Mouse (Mus musculus) lung, embryonic 14.5 days (tissue): Measurements from ENCODE around the gene Tsnax. TPM values are rescaled to one million over a fixed set of nuclear protein-coding genes. Genes with fewer than 3 reads are reported as not detected.

Source experiments
- ATAC-seq: fragments of 200-750 bp; cut with Nextera tagmentation; 2 replicates; pipeline ENCODE4 v1.8.0; 2017; ENCODE audit warnings: mild to moderate bottlenecking, moderate TSS enrichment, moderate library complexity; ENCODE audit not compliant: insufficient read depth
- DNase-seq: peaks from one replicate; pipeline ENCODE4 v3.0.0-alpha.2; 2015
- H3K27ac ChIP-seq: fragments of 300-500 bp; sonication (generic); 2 replicates; pipeline ENCODE4 v1.5.1; 2014; ENCODE audit warnings: low read depth, mild to moderate bottlenecking, moderate library complexity
- H3K27me3 ChIP-seq: fragments of 300-500 bp; sonication (generic); 2 replicates; pipeline ENCODE4 v1.6.1; 2014; ENCODE audit warnings: low read length, control low read depth; ENCODE audit not compliant: insufficient read depth
- H3K36me3 ChIP-seq: fragments of 300-500 bp; sonication (generic); 2 replicates; pipeline ENCODE4 v1.6.1; 2014; ENCODE audit warnings: control low read depth; ENCODE audit not compliant: insufficient read depth
- H3K4me1 ChIP-seq: fragments of 300-500 bp; sonication (generic); 2 replicates; pipeline ENCODE4 v1.6.1; 2014; ENCODE audit warnings: antibody characterized with exemption, control low read depth; ENCODE audit not compliant: insufficient read depth
- H3K4me2 ChIP-seq: fragments of 300-500 bp; sonication (generic); 2 replicates; pipeline ENCODE4 v1.6.1; 2014; ENCODE audit warnings: mild to moderate bottlenecking
- H3K4me3 ChIP-seq: fragments of 300-500 bp; sonication (generic); 2 replicates; pipeline ENCODE4 v1.5.1; 2014; ENCODE audit warnings: low read depth, low read length
- H3K9ac ChIP-seq: fragments of 300-500 bp; sonication (generic); 2 replicates; pipeline ENCODE4 v1.6.1; 2014
- H3K9me3 ChIP-seq: fragments of 300-500 bp; sonication (generic); 2 replicates; pipeline ENCODE4 v1.6.1; 2016; ENCODE audit warnings: low read depth, low read length, control low read depth
- CTCF ChIP-seq: IDR thresholded peaks from 2 replicates; pipeline ENCODE4 v1.5.1; 2016; ENCODE audit warnings: antibody characterized with exemption, low read depth
- WGBS: fragments of 180-500 bp; shearing (Covaris S2); extraction: QIAGEN DNeasy Blood & Tissue Kit; methylation state at CpG from one replicate; pipeline ENCODE4 v1.1.7; 2014; 5-methylcytosine and 5-hydroxymethylcytosine counted together
- polyA plus RNA-seq: library from polyadenylated mRNA; unstranded; fragments of >200 nt; fragmentation: Nextera tagmentation; extraction: Ambion mirVana; gene quantifications from 2 replicates; pipeline ENCODE4 v1.2.1, GENCODE M21; 2014

The Tsnax gene
- polyA plus RNA-seq, 1 experiment from 2014 or later = 131 TPM

GRCm38 (mm10) chr8:125028841-125029240 is 16.0 kb downstream of the Tsnax start:
- no peak for ATAC-seq
- Histone ChIP-seq H3K27ac (no peak overlapping the region), H3K36me3 (peaks cover 96% of the 10 kb centered on the region), H3K4me1 (no peaks in the 10 kb centered on the region), H3K27me3 (no peaks in the 10 kb centered on the region), H3K4me2 (no peak overlapping the region), H3K9me3 (no peaks in the 10 kb centered on the region), H3K9ac (no peak overlapping the region), H3K4me3 (no peak overlapping the region)
- TF ChIP-seq CTCF = no peak
- WGBS = 85% methylated on average over 5 of the region's 5 CpGs
- no peak for DNase-seq

DNA sequence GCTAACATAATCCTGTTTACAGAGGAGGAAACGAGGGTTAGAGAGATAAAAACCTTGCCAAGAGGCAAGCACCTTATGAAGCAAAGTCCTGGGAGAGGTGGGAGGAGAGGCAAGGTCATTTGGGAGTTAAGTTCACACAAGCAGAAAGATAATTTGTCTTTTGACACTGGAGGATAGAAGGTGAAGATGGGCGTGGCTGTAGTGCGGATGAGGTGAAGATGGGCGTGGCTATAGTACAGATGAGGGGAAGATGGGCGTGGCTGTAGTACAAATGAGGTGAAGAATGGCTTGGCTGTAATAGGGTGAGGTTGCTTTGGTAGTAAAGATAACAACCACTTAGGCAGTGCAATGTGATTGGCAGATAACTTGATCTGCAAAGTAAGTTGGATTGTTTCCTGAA is 18.5 kb downstream of the Tsnax start:
- ATAC-seq = no peak
- Histone ChIP-seq H3K4me2 (no peak overlapping the region), H3K27ac (no peak overlapping the region), H3K9me3 (no peaks in the 10 kb centered on the region), H3K4me3 (no peak overlapping the region), H3K9ac (no peak overlapping the region), H3K27me3 (no peaks in the 10 kb centered on the region), H3K36me3 (peaks cover 89% of the 10 kb centered on the region), H3K4me1 (no peaks in the 10 kb centered on the region)
- no peak for DNase-seq
- WGBS = 72% methylated on average over 5 of the region's 5 CpGs
- no peak for TF ChIP-seq CTCF

- peaks cover 76% of the 10 kb centered on the region for H3K36me3 ChIP-seq
- no peak overlapping the region for H3K27ac ChIP-seq
- WGBS = 40% methylated on average over 8 of the region's 8 CpGs
- H3K9me3 ChIP-seq = no peaks in the 10 kb centered on the region
- ATAC-seq = no peak
- H3K4me1 ChIP-seq = no peaks in the 10 kb centered on the region
- peak; percentile 87 for TF ChIP-seq CTCF
- no peak overlapping the region for H3K4me2 ChIP-seq
- H3K9ac ChIP-seq = no peak overlapping the region
- DNase-seq = peak; percentile 73
- H3K4me3 ChIP-seq = no peak overlapping the region
- H3K27me3 ChIP-seq = no peaks in the 10 kb centered on the region
Measured at GRCm38 (mm10) chr8:125034669-125035068, 21.9 kb downstream of the Tsnax start.

DNA sequence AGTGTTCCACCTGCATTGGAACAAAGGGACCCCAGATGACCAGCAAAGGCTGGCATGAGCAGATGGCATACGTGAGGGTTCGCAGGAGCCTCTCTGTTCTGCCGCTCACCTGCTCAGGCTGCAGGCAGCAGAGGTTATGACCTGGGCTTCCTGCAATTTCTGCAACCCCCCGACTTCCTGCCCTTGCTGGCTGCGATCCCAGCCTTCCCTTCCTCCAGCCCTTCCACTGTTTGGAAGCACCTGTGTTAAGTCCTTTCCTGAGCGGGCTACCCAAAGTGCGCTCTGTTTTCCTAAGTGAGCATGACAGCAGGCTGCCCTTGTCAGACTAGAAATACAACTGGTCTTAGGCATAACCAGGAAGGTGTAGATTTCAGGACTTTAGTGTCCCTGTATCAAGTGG is 24.3 kb downstream of the Tsnax start:
- Histone ChIP-seq H3K4me3 (no peak overlapping the region), H3K36me3 (peaks cover 62% of the 10 kb centered on the region), H3K27ac (no peak overlapping the region), H3K4me1 (no peaks in the 10 kb centered on the region), H3K9me3 (no peaks in the 10 kb centered on the region), H3K4me2 (no peak overlapping the region), H3K27me3 (no peaks in the 10 kb centered on the region), H3K9ac (no peak overlapping the region)
- no peak for TF ChIP-seq CTCF
- DNase-seq = peak; percentile 58
- ATAC-seq = no peak
- 59% methylated on average over 7 of the region's 7 CpGs for WGBS

DNA sequence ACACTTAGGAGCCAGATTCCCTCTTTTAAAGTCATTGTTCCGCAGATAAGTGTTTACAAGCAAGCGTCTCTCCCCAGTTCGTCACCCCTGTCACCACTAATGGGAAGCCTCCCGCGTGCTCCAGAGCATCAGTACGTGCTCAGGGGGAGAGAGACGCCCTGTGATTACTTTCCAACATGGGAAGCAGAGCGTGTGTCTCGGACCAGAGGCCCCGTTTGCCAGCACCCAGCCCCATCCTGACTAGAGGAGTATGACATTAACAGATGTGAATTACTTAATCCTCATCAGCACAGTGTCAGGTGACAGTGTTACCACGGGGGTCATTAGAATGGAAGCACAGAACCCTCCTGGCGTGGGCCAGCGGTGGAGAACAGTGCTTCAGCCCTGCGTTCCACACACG is 25.9 kb downstream of the Tsnax start:
- Histone ChIP-seq H3K9me3 (no peaks in the 10 kb centered on the region), H3K9ac (no peak overlapping the region), H3K36me3 (peaks cover 46% of the 10 kb centered on the region), H3K27ac (no peak overlapping the region), H3K27me3 (no peaks in the 10 kb centered on the region), H3K4me1 (no peaks in the 10 kb centered on the region), H3K4me2 (no peak overlapping the region), H3K4me3 (no peak overlapping the region)
- ATAC-seq (no peak), DNase-seq (no peak)
- TF ChIP-seq CTCF = no peak
- 73% methylated on average over 15 of the region's 15 CpGs for WGBS

GRCm38 (mm10) chr8:125040587-125041375 is 28.0 kb downstream of the Tsnax start:
- Histone ChIP-seq H3K27me3 (no peaks in the 10 kb centered on the region), H3K4me1 (no peaks in the 10 kb centered on the region), H3K4me3 (no peak overlapping the region), H3K9ac (no peak overlapping the region), H3K9me3 (no peaks in the 10 kb centered on the region), H3K4me2 (no peak overlapping the region), H3K36me3 (peaks cover 29% of the 10 kb centered on the region), H3K27ac (no peak overlapping the region)
- WGBS = 62% methylated on average over 15 of the region's 15 CpGs
- no peak for DNase-seq
- ATAC-seq = no peak
- no peak for TF ChIP-seq CTCF

DNA sequence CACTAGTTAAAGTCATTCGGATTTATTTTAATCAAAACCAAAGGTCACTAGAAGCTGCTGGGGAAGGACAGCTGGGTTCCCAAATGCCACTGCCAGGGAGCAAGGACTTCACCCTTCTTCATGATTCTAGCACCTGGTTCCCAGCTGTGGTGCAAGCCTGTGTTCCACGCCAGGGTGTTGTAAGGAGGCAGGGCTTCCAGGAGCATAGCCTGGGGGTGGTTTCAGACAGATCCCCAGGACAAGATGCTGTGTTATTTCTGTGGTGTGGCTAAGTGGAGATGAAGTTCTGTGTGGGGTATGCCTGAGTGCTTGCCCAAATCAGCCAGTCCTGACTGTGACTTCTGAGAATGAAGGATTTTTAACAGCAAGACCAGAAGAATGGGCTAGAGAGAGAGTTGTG is 28.7 kb downstream of the Tsnax start:
- 63% methylated on average over 2 of the region's 2 CpGs for WGBS
- H3K4me1 ChIP-seq = no peaks in the 10 kb centered on the region
- no peak overlapping the region for H3K9ac ChIP-seq
- no peaks in the 10 kb centered on the region for H3K27me3 ChIP-seq
- no peak overlapping the region for H3K4me2 ChIP-seq
- no peak overlapping the region for H3K27ac ChIP-seq
- no peak for ATAC-seq
- H3K9me3 ChIP-seq = no peaks in the 10 kb centered on the region
- no peak for DNase-seq
- H3K36me3 ChIP-seq = peaks cover 26% of the 10 kb centered on the region
- no peak overlapping the region for H3K4me3 ChIP-seq
- no peak for TF ChIP-seq CTCF
